Mouse (Mus musculus) gastrocnemius, adult 18-20 months (tissue): Measurements from ENCODE around the gene Catsper1. TPM values are rescaled to one million over a fixed set of nuclear protein-coding genes. Genes with fewer than 3 reads are reported as not detected.

Experiments used
- DNase-seq: peaks from one replicate; pipeline ENCODE4 v3.0.0; 2021; ENCODE audit warnings: low spot score
- long read RNA-seq, 2 experiments: library from polyadenylated mRNA; stranded (forward); transcript quantifications; one replicate each; pipeline ENCODE4 v2.0.0; 2021
- total RNA-seq, 2 experiments: library from RNA; stranded (reverse); gene quantifications; 2 replicates each; pipeline ENCODE4 v1.2.3; 2021

Gene Catsper1
- not detected for total RNA-seq
- long read RNA-seq, experiment 1 = 0 reads
- long read RNA-seq, experiment 2 = 0 reads

- no peak for DNase-seq
These were observed at the start of gene Catsper1 for GRCm38 (mm10) chr19:5335441-5335840. TSS of gene Catsper1 (plus strand) at chr19:5335741.

- peak; percentile 99 for DNase-seq
These were observed 40.4 kb upstream of the Catsper1 start, which contains the start of gene Sf3b2 for GRCm38 (mm10) chr19:5294972-5295735. TSS of gene Sf3b2 (minus strand) at chr19:5295455.

- no peak for DNase-seq
These were observed 39.8 kb upstream of the Catsper1 start for GRCm38 (mm10) chr19:5295736-5296075.

GRCm38 (mm10) chr19:5296630-5297029 is 38.9 kb upstream of the Catsper1 start:
- no peak for DNase-seq

GRCm38 (mm10) chr19:5297903-5298800 is 37.4 kb upstream of the Catsper1 start, which contains the start of gene Gal3st3:
TSS of gene Gal3st3 (plus strand) at chr19:5298331.
- DNase-seq = no peak

- no peak for DNase-seq
These were observed 35.0 kb upstream of the Catsper1 start for GRCm38 (mm10) chr19:5300588-5300987.

- DNase-seq = no peak
These were observed 33.1 kb upstream of the Catsper1 start for GRCm38 (mm10) chr19:5302455-5302854.

- no peak for DNase-seq
These were observed 29.3 kb upstream of the Catsper1 start for GRCm38 (mm10) chr19:5306279-5306678.

- no peak for DNase-seq
These were observed 28.4 kb upstream of the Catsper1 start for GRCm38 (mm10) chr19:5306968-5307734.

- DNase-seq = no peak
These were observed 26.5 kb upstream of the Catsper1 start for GRCm38 (mm10) chr19:5309025-5309424.

GRCm38 (mm10) chr19:5313189-5313588 is 22.4 kb upstream of the Catsper1 start:
- no peak for DNase-seq

- no peak for DNase-seq
These were observed 11.7 kb upstream of the Catsper1 start for GRCm38 (mm10) chr19:5323801-5324200.

- DNase-seq = no peak
These were observed 7.6 kb upstream of the Catsper1 start for GRCm38 (mm10) chr19:5327970-5328369.

GRCm38 (mm10) chr19:5334741-5335140 is 800 bp upstream of the Catsper1 start:
- DNase-seq = no peak

- DNase-seq = peak; percentile 84
These were observed 2.4 kb downstream of the Catsper1 start for GRCm38 (mm10) chr19:5337975-5338374.

- no peak for DNase-seq
These were observed 5.8 kb downstream of the Catsper1 start for GRCm38 (mm10) chr19:5341360-5341759.

- DNase-seq = peak; percentile 61
These were observed 10.0 kb downstream of the Catsper1 start for GRCm38 (mm10) chr19:5345297-5346131.

- no peak for DNase-seq
These were observed 12.5 kb downstream of the Catsper1 start for GRCm38 (mm10) chr19:5348064-5348463.

- DNase-seq = peak; percentile 44
These were observed 13.3 kb downstream of the Catsper1 start for GRCm38 (mm10) chr19:5348526-5349501.
